Mouse (Mus musculus) spleen, adult 18-20 months (tissue): ENCODE measurements around the gene Olfr1215.
"Not testable (repeated sequence)": the region's sequence is repeated elsewhere in the genome, so short reads cannot be mapped to it uniquely, and the experiment has no call there.

Experiments
- DNase-seq, 2 experiments: peaks; one replicate each; pipeline ENCODE4 v3.0.0; 2022; ENCODE audit warnings: mixed read lengths in 2 of 2

Olfr1215 gene

DNA sequence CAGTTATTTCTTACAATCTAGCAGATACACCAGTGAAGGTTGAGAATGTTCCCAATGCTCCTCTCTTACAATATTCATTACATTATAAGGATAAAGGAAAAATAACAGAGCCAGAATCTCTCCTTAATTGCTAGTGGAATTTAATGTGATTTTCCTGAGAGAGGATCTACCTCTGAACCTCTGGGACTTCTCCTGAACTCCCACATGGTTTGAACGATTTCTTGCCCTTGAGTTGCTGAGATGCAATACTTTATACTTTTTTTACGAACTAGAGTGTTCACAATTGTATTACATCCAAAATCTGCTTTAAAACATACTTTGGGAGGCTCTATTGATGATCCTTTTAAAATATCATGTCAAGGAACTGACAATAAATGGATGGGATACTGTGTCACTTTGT lies at the start of gene Olfr1215:
TSS of gene Olfr1215 (minus strand) at position 101 of the 400 bp plus-strand sequence.
- DNase-seq: no peak

DNA sequence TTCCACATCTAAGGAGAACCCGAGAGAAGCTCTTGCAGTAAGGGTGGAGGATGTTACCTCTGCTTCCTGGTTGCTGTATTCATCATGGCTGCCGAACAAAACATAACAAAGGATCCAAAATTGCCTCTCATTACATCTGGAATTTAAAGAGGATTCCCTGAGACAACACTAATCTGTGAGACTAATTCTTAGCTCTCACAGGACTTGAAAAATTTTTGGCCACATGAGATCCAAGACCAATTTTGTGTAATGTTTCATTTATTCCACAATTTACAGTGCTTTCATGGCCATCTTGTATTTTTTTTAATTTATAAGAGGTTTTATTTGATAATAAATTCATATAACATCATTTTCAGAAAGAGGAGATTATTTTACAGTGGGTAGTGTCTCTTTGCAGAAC lies 25.2 kb upstream of the Olfr1215 start, which contains the start of gene Olfr1217:
TSS of gene Olfr1217 (minus strand) at position 101 of the 400 bp plus-strand sequence.
- no peak for DNase-seq

DNA sequence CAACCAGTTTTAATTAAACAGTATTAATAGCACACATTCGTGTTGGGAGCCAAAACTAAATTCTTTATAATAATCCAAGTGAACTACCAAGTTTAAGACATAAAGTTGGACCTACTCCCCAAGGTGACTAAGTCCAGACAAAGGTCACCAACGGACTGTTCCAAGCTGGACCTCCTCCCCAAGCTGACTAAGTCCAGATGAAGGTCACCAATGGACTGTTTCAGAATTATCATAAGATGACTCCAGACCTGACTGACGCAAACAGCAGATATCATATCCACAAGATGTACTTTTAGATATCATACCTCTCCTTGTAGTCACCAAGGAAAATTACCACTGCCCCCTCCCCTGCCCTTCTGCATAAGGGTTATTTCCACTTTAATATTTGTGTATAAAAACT lies 14.7 kb upstream of the Olfr1215 start:
- not testable (repeated sequence) for DNase-seq

DNA sequence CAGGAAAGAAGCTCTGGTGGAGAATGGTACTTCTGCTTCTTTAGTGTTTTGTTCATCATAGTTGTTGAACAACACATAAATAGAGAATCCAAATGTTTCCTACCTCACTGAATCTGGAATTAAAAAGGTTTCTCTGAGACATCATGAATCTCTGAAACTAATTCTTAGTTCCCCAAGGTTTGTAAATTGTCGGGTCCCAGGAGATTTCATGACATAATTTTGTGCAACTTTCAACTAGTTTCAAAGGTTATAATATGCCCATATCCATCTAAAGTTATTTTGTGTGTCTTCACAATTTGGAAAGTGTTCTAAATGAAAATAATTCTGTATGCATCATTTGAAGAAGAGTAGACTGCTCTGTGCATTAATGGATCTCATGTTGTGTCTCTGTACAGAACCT lies 11.5 kb upstream of the Olfr1215 start, which contains the start of gene Olfr1216:
TSS of gene Olfr1216 (minus strand) at position 101 of the 400 bp plus-strand sequence.
- DNase-seq: no peak

DNA sequence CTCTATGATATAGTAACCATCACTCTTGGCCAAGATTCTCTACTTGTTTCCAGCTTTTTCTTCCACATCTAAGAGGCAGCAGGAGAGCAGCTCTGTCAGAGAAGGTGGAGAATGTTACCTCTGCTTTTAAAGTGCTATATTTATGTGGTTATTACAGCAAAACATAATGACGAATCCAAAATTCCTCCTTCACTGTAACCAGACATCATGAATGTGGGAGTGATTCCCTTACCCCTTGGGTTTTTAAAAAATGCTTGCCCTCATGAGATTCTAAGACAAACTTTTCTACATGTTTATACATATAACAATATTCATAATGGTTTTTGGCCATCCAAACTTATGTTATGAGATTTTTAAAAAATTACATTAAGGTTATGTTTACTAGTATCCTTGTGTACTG lies 14.2 kb downstream of the Olfr1215 start, which contains the start of gene Olfr1214:
TSS of gene Olfr1214 (minus strand) at position 101 of the 400 bp plus-strand sequence.
- no peak for DNase-seq

DNA sequence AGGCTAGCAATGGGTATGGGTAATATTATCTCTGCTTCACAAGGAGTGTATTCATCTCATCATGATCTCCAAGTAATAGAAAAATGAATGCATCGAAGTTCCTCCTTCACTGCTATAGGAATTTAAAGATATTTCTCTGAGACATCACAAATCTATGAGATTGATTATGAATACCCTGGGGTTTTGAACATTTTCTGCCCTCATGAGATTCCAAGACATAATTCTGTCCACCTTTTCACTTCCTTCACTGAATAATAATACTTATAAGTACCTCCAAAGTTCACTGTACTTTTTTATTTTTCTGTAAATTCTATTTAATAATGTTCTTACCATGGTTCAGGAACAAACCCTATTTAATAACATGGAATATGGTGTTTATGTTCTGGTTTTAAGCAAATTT lies 26.6 kb downstream of the Olfr1215 start, which contains the start of gene Gm13762:
TSS of gene Gm13762 (minus strand) at position 101 of the 400 bp plus-strand sequence.
- no peak for DNase-seq

DNA sequence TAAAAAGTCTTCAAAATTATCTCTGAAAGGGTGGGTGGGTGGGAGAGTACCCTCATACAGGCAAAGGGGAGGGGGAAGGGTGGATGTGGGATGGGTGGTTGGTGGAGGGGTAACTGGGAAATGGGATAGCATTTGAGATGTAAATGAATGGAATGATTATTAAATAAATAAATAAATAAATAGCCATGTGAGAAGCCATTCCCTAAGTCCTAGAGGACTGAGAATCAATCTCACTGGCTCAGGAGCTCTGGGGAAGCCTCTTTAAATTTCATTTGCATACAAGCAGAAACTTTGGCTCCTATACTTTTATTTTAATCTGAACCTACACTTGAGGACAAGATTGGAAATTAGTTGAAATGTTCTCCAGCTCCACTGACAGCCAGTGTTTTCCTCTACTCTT lies 53.1 kb downstream of the Olfr1215 start, which contains the start of gene Olfr1212:
TSS of gene Olfr1212 (plus strand) at position 301 of the 400 bp plus-strand sequence.
- DNase-seq: no peak
